Mouse (Mus musculus) erythroblast, embryonic 14.5 days (primary cell): ENCODE measurements around the gene Mnt. TPM values are rescaled to one million over a fixed set of nuclear protein-coding genes. Genes with fewer than 3 reads are reported as not detected.

Source experiments
- H3K27me3 ChIP-seq: 2 replicates; pipeline ENCODE4 v1.6.1; 2012; ENCODE audit warnings: inconsistent platforms; ENCODE audit not compliant: control insufficient read depth
- H3K36me3 ChIP-seq: 2 replicates; pipeline ENCODE4 v1.6.1; 2012; ENCODE audit warnings: mild to moderate bottlenecking, inconsistent platforms; ENCODE audit not compliant: control insufficient read depth
- H3K4me1 ChIP-seq: 2 replicates; pipeline ENCODE4 v1.6.1; 2012; ENCODE audit warnings: inconsistent platforms; ENCODE audit not compliant: control insufficient read depth
- H3K4me3 ChIP-seq: replicated peaks from 2 replicates; pipeline ENCODE3; 2012; ENCODE audit warnings: moderate library complexity, mild to moderate bottlenecking, inconsistent platforms
- H3K9me3 ChIP-seq: 2 replicates; pipeline ENCODE4 v1.6.1; 2012; ENCODE audit warnings: low read length, inconsistent platforms, mixed read lengths; ENCODE audit not compliant: control insufficient read depth
- GATA1 ChIP-seq: IDR thresholded peaks from 2 replicates; pipeline ENCODE4 v1.6.1; 2012; ENCODE audit warnings: low read length, inconsistent platforms, mixed read lengths
- TAL1 ChIP-seq: IDR thresholded peaks from 3 replicates; pipeline ENCODE4 v1.6.1; 2012; ENCODE audit warnings: low read length, inconsistent platforms, mixed read lengths
- polyA plus RNA-seq: library from polyadenylated mRNA; stranded (reverse); fragments of >175 nt; gene quantifications from 2 replicates; pipeline ENCODE4 v1.2.3, GENCODE M21; 2012

The Mnt gene
- polyA plus RNA-seq, 1 experiment = 3.4 TPM

GRCm38 (mm10) chr11:74863471-74863870 is 32.8 kb downstream of the Mnt start:
- Histone ChIP-seq H3K36me3 (peaks cover 21% of the 10 kb centered on the region), H3K4me3 (no peak overlapping the region), H3K9me3 (no peaks in the 10 kb centered on the region), H3K27me3 (no peaks in the 10 kb centered on the region), H3K4me1 (peaks cover 3% of the 10 kb centered on the region; the same call in 1 of the 2 replicates)
- TF ChIP-seq GATA1 = no peak
- TF ChIP-seq TAL1 = no peak

GRCm38 (mm10) chr11:74864421-74864820 is 33.7 kb downstream of the Mnt start:
- Histone ChIP-seq H3K4me1 (peaks cover 3% of the 10 kb centered on the region; the same call in 1 of the 2 replicates), H3K27me3 (no peaks in the 10 kb centered on the region), H3K9me3 (no peaks in the 10 kb centered on the region), H3K36me3 (peaks cover 21% of the 10 kb centered on the region), H3K4me3 (no peak overlapping the region)
- TF ChIP-seq TAL1 = no peak
- TF ChIP-seq GATA1 = no peak

- peaks cover 3% of the 10 kb centered on the region; the same call in 1 of the 2 replicates for H3K4me1 ChIP-seq
- H3K4me3 ChIP-seq = no peak overlapping the region
- no peak for TF ChIP-seq TAL1
- no peaks in the 10 kb centered on the region for H3K27me3 ChIP-seq
- peaks cover 21% of the 10 kb centered on the region; the same call in 1 of the 2 replicates for H3K36me3 ChIP-seq
- no peaks in the 10 kb centered on the region for H3K9me3 ChIP-seq
These were observed 34.5 kb downstream of the Mnt start for GRCm38 (mm10) chr11:74865252-74865651.

GRCm38 (mm10) chr11:74866640-74867039 is 35.9 kb downstream of the Mnt start:
- H3K4me1 ChIP-seq = no peaks in the 10 kb centered on the region
- no peaks in the 10 kb centered on the region for H3K27me3 ChIP-seq
- H3K9me3 ChIP-seq = no peaks in the 10 kb centered on the region
- no peak overlapping the region for H3K4me3 ChIP-seq
- TF ChIP-seq TAL1 (no peak), GATA1 (no peak)
- peaks cover 21% of the 10 kb centered on the region; the same call in 1 of the 2 replicates for H3K36me3 ChIP-seq

- no peak for TF ChIP-seq GATA1
- no peaks in the 10 kb centered on the region for H3K4me1 ChIP-seq
- peaks cover 19% of the 10 kb centered on the region; the same call in 1 of the 2 replicates for H3K36me3 ChIP-seq
These were observed 36.5 kb downstream of the Mnt start for GRCm38 (mm10) chr11:74867181-74867580.

GRCm38 (mm10) chr11:74868046-74868760 is 37.5 kb downstream of the Mnt start:
- Histone ChIP-seq H3K4me1 (no peaks in the 10 kb centered on the region), H3K36me3 (peaks cover 18% of the 10 kb centered on the region; the same call in 1 of the 2 replicates), H3K9me3 (no peaks in the 10 kb centered on the region), H3K4me3 (no peak overlapping the region), H3K27me3 (no peaks in the 10 kb centered on the region)
- no peak for TF ChIP-seq GATA1
- TF ChIP-seq TAL1 = no peak

More at GRCm38 (mm10) chr11:74867181-74867580, 36.5 kb downstream of the Mnt start:
- Histone ChIP-seq H3K27me3 (no peaks in the 10 kb centered on the region), H3K9me3 (no peaks in the 10 kb centered on the region), H3K4me3 (no peak overlapping the region)

GRCm38 (mm10) chr11:74869603-74870002 is 38.9 kb downstream of the Mnt start:
- Histone ChIP-seq H3K9me3 (no peaks in the 10 kb centered on the region), H3K4me3 (no peak overlapping the region), H3K27me3 (no peaks in the 10 kb centered on the region), H3K36me3 (peaks cover 18% of the 10 kb centered on the region; the same call in 1 of the 2 replicates), H3K4me1 (no peaks in the 10 kb centered on the region)
- no peak for TF ChIP-seq TAL1
- no peak for TF ChIP-seq GATA1

- Histone ChIP-seq H3K4me3 (no peak overlapping the region), H3K36me3 (peaks cover 11% of the 10 kb centered on the region; the same call in 1 of the 2 replicates), H3K4me1 (no peaks in the 10 kb centered on the region), H3K9me3 (no peaks in the 10 kb centered on the region), H3K27me3 (no peaks in the 10 kb centered on the region)
- TF ChIP-seq GATA1 (no peak), TAL1 (no peak)
These were observed 39.8 kb downstream of the Mnt start for GRCm38 (mm10) chr11:74870544-74870943.

- peaks cover 11% of the 10 kb centered on the region; the same call in 1 of the 2 replicates for H3K36me3 ChIP-seq
- H3K4me1 ChIP-seq = no peaks in the 10 kb centered on the region
- no peaks in the 10 kb centered on the region for H3K27me3 ChIP-seq
- no peaks in the 10 kb centered on the region for H3K9me3 ChIP-seq
- TF ChIP-seq GATA1 = no peak
- no peak for TF ChIP-seq TAL1
- no peak overlapping the region for H3K4me3 ChIP-seq
These were observed 40.4 kb downstream of the Mnt start for GRCm38 (mm10) chr11:74870991-74871622.
